Mouse (Mus musculus) megakaryocyte, embryonic 14.5 days (primary cell): ENCODE measurements around the gene Ptprg. TPM values are rescaled to one million over a fixed set of nuclear protein-coding genes. Genes with fewer than 3 reads are reported as not detected.

ENCODE experiments used
- H3K27me3 ChIP-seq: replicated peaks from 2 replicates; pipeline ENCODE3; 2012; ENCODE audit warnings: inconsistent platforms
- H3K36me3 ChIP-seq: replicated peaks from 2 replicates; pipeline ENCODE3; 2012; ENCODE audit warnings: low read length, inconsistent platforms, mixed read lengths
- H3K4me1 ChIP-seq: 2 replicates; pipeline ENCODE4 v1.6.1; 2012; ENCODE audit warnings: inconsistent platforms
- H3K4me3 ChIP-seq: replicated peaks from 2 replicates; pipeline ENCODE3; 2012; ENCODE audit warnings: moderate library complexity, mild to moderate bottlenecking, inconsistent platforms
- H3K9me3 ChIP-seq: 2 replicates; pipeline ENCODE4 v1.6.1; 2012; ENCODE audit warnings: inconsistent platforms
- FLI1 ChIP-seq: IDR thresholded peaks from 2 replicates; pipeline ENCODE4 v1.6.1; 2012; ENCODE audit warnings: low read length, inconsistent platforms, mixed read lengths
- GATA1 ChIP-seq: IDR thresholded peaks from 3 replicates; pipeline ENCODE4 v1.6.1; 2012; ENCODE audit warnings: mixed read lengths, low read length, inconsistent platforms, borderline replicate concordance
- polyA plus RNA-seq: library from polyadenylated mRNA; stranded (reverse); fragments of >175 nt; gene quantifications from 2 replicates; pipeline ENCODE4 v1.2.3, GENCODE M21; 2012; ENCODE audit warnings: low replicate concordance; ENCODE audit not compliant: insufficient read depth

Gene Ptprg
- polyA plus RNA-seq, 1 experiment, result 0.09 TPM

DNA sequence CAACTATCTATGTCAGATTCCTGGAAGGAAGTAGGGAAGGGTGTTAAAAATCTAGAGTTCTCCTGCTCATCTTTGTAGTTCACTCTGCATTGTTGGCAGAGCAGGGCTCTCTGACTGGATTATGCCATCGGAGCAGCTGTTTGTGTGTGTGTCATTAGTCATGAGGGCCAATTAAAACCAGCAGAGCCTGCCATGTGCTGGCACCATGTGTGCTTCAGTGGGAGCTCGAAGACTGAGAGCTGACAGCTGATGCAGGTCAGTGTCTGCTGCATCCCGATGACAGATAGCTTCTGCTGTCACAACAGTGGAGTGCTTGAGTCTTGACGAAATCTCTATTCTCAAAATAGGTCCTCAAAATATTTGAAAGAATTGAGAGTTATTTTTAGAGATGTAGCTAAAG, 631.7 kb downstream of the Ptprg start:
- no peaks in the 10 kb centered on the region for H3K4me1 ChIP-seq
- no peaks in the 10 kb centered on the region for H3K9me3 ChIP-seq
- H3K36me3 ChIP-seq, result no peaks in the 10 kb centered on the region
- no peak overlapping the region for H3K4me3 ChIP-seq
- TF ChIP-seq GATA1, result no peak
- no peak for TF ChIP-seq FLI1
- no peaks in the 10 kb centered on the region for H3K27me3 ChIP-seq

GRCm38 (mm10) chr14:12188352-12188751, 635.0 kb downstream of the Ptprg start:
- no peaks in the 10 kb centered on the region for H3K27me3 ChIP-seq
- H3K4me1 ChIP-seq, result no peaks in the 10 kb centered on the region
- H3K9me3 ChIP-seq, result no peaks in the 10 kb centered on the region
- TF ChIP-seq FLI1, result no peak
- TF ChIP-seq GATA1, result no peak
- H3K36me3 ChIP-seq, result no peaks in the 10 kb centered on the region
- H3K4me3 ChIP-seq, result no peak overlapping the region

DNA sequence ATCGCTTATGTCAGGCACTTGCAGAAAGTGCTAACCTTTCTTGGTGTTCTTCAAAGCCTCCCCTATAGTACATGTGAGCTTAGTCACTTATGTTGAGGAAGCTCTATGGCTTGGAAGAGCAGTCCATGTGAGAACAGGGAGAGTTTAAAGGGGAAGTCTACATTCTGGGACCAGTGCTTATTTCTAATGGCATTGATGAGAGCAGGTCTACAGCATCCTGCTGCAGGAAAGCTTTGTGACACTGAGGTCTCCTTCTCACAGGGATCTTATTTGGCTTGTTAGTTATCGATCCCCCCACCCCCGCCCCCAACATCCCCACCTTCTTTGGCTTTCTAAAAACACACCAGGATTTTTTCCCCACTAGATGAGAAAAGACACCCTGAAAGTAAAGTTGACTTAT, 635.9 kb downstream of the Ptprg start:
- Histone ChIP-seq H3K4me3 (no peak overlapping the region), H3K9me3 (no peaks in the 10 kb centered on the region), H3K4me1 (no peaks in the 10 kb centered on the region), H3K27me3 (no peaks in the 10 kb centered on the region), H3K36me3 (no peaks in the 10 kb centered on the region)
- TF ChIP-seq FLI1, result no peak
- TF ChIP-seq GATA1, result no peak

- no peak overlapping the region for H3K4me3 ChIP-seq
- TF ChIP-seq GATA1, result no peak
- no peak for TF ChIP-seq FLI1
- H3K27me3 ChIP-seq, result no peaks in the 10 kb centered on the region
- no peaks in the 10 kb centered on the region for H3K4me1 ChIP-seq
- no peaks in the 10 kb centered on the region for H3K9me3 ChIP-seq
- no peaks in the 10 kb centered on the region for H3K36me3 ChIP-seq
These were observed 636.6 kb downstream of the Ptprg start for GRCm38 (mm10) chr14:12189717-12190600.

GRCm38 (mm10) chr14:12191076-12191475, 637.7 kb downstream of the Ptprg start:
- TF ChIP-seq GATA1, result no peak
- no peak for TF ChIP-seq FLI1
- H3K27me3 ChIP-seq, result no peaks in the 10 kb centered on the region
- no peaks in the 10 kb centered on the region for H3K36me3 ChIP-seq
- no peak overlapping the region for H3K4me3 ChIP-seq
- H3K4me1 ChIP-seq, result no peaks in the 10 kb centered on the region
- H3K9me3 ChIP-seq, result no peaks in the 10 kb centered on the region

DNA sequence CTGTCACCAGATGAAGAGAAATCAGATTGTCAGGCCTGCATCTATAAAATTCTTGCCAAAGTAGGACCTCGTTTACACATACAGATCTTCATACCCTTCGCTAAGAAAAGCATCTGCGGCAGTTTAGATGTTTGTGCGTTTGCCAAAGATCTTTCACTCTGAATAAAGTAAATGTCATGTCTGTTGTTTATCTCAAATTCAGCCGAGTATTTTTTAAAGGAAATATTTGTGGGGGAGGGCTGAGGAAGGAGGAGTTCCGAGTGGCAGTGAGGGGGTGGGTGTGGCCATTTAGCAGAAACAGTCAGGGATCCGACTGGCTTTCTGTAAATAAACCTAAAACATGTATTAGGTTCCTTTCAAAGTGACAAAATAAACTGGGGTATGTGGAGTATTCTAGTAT, 645.4 kb downstream of the Ptprg start:
- Histone ChIP-seq H3K4me3 (no peak overlapping the region), H3K27me3 (no peaks in the 10 kb centered on the region), H3K4me1 (no peaks in the 10 kb centered on the region), H3K9me3 (no peaks in the 10 kb centered on the region), H3K36me3 (no peaks in the 10 kb centered on the region)
- TF ChIP-seq FLI1, result no peak
- TF ChIP-seq GATA1, result no peak

DNA sequence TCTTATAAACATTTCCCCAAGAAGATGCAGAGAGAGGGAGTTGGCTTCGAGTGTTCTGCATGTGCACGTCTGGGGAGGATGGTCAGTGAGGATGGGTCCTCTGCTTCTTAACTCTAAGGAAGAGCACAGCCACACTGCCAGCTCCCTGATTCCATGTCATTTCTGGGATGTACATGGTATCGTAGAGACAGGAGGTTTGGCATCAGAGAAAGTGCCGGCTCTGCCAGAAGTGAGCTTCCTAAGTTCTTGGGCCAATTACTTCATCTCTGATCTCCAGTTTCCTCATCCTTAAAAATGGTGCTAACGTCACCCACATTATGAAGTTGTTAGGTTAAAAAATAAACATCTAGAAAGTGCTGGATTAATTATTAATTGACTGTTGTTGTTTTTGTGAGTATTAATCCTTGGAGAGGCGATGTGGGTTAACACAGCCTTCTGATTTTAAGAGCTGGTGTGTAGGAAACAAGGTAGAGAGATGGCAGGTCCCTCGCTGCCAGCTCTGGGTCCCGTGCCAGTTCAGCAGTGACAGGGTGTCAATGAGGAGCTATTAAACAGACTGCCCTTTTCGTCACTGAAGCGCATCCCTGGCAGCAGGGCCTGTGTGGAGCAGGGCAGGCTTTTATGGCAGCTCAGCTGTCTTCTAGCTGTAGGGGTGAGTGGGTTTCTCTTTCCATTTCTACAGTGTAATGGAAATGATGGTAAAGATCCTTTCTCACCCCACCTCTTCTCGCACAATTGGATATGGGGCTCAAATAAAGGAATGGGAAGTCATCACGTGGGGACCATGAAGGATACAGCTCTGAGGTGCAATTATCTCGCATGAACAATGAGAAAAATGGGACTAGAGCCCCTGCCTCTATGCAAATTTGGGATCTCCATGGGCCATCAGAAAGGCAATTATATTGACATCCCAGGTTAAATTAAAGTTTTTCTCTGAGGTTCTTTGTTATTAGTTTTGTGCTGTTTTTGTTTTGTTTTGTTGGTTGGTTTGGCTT, 646.9 kb downstream of the Ptprg start:
- H3K9me3 ChIP-seq, result no peaks in the 10 kb centered on the region
- no peaks in the 10 kb centered on the region for H3K4me1 ChIP-seq
- no peaks in the 10 kb centered on the region for H3K36me3 ChIP-seq
- H3K27me3 ChIP-seq, result no peaks in the 10 kb centered on the region
- H3K4me3 ChIP-seq, result no peak overlapping the region
- no peak for TF ChIP-seq GATA1
- TF ChIP-seq FLI1, result no peak

- no peak for TF ChIP-seq GATA1
- TF ChIP-seq FLI1, result no peak
- Histone ChIP-seq H3K4me1 (no peaks in the 10 kb centered on the region), H3K27me3 (no peaks in the 10 kb centered on the region), H3K36me3 (no peaks in the 10 kb centered on the region), H3K4me3 (no peak overlapping the region), H3K9me3 (no peaks in the 10 kb centered on the region)
These were observed 648.9 kb downstream of the Ptprg start for GRCm38 (mm10) chr14:12202214-12202613.

GRCm38 (mm10) chr14:12203081-12203480, 649.7 kb downstream of the Ptprg start:
- Histone ChIP-seq H3K27me3 (no peaks in the 10 kb centered on the region), H3K36me3 (no peaks in the 10 kb centered on the region), H3K9me3 (no peaks in the 10 kb centered on the region), H3K4me1 (no peaks in the 10 kb centered on the region), H3K4me3 (no peak overlapping the region)
- TF ChIP-seq FLI1 (no peak), GATA1 (no peak)

- Histone ChIP-seq H3K4me3 (no peak overlapping the region), H3K27me3 (no peaks in the 10 kb centered on the region), H3K9me3 (no peaks in the 10 kb centered on the region), H3K4me1 (no peaks in the 10 kb centered on the region), H3K36me3 (no peaks in the 10 kb centered on the region)
- TF ChIP-seq GATA1, result no peak
- TF ChIP-seq FLI1, result no peak
These were observed 652.8 kb downstream of the Ptprg start for GRCm38 (mm10) chr14:12206138-12206537.
